Mouse (Mus musculus): Measurements from ENCODE around the gene Cops7b. TPM values are rescaled to one million over a fixed set of nuclear protein-coding genes. Genes with fewer than 3 reads are reported as not detected.
A peak's percentile ranks its signal among the peaks of the same experiment; 100 is the strongest.

Gene Cops7b
- polyA plus RNA-seq, 1 experiment = 18.4 TPM

DNA sequence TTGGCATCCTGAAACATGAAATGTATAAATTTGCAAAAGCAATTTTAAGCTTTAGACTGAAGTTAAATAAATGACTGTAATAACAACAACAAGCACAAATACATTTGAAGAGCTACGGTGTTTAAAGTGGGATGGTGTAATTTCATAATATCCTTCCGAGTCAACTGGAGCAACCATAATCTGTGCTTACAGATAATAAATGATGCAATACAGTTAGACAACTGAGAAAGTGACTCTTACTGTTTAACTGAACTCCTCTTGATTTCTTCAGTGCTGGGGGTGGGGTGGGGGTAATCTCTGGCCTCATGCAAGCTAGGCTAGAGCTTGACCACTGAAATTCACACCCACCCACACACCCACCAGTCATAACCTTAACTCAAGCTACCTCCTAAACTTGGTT, 11.3 kb upstream of the Cops7b start:
- Histone ChIP-seq H3K4me3 (ENCODE audit: low read depth, low read length) (no peak overlapping the region), H3K36me3 (ENCODE audit: control insufficient read depth, insufficient read depth, low read length) (no peaks in the 10 kb centered on the region), H3K4me1 (ENCODE audit: control insufficient read depth, insufficient read depth, insufficient read length, low read length) (no peaks in the 10 kb centered on the region), H3K27ac (ENCODE audit: insufficient read depth, low read depth, low read length) (no peak overlapping the region), H3K27me3 (ENCODE audit: control insufficient read depth, insufficient read depth, low read length) (no peaks in the 10 kb centered on the region)
- TF ChIP-seq CTCF (IDR thresholded peaks at IDR 0.05; ENCODE audit: extremely low read depth, insufficient read length, insufficient replicate concordance, low read depth, low read length) = no peak
- no peak for TF ChIP-seq POLR2A (IDR thresholded peaks at IDR 0.05; ENCODE audit: low read depth, low read length)
- 47% methylated on average over 2 of the region's 2 CpGs for WGBS

DNA sequence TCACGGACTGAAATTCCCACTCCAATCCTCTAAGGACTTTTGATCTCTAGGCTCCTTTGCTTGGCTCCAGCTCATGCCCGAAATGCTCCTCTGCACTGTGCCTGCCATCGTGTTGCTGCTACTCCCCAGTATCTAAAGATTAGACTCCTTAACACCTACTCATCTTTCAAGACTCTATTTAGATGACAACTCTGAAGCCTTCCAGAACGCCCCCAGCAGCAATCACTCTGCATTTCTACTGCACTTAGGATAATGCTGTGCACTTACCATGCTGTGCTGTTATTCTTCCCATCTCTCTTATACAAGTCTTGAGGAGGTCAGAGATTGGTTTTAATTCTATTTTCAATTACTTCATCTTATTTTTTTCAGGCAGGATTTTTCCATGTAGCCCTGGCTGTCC, 10.8 kb upstream of the Cops7b start:
- TF ChIP-seq POLR2A (IDR thresholded peaks at IDR 0.05; ENCODE audit: low read depth, low read length) (no peak), CTCF (IDR thresholded peaks at IDR 0.05; ENCODE audit: extremely low read depth, insufficient read length, insufficient replicate concordance, low read depth, low read length) (no peak)
- H3K27me3 ChIP-seq (ENCODE audit: control insufficient read depth, insufficient read depth, low read length) = no peaks in the 10 kb centered on the region
- H3K4me1 ChIP-seq (ENCODE audit: control insufficient read depth, insufficient read depth, insufficient read length, low read length) = no peaks in the 10 kb centered on the region
- no peak overlapping the region for H3K4me3 ChIP-seq (ENCODE audit: low read depth, low read length)
- H3K36me3 ChIP-seq (ENCODE audit: control insufficient read depth, insufficient read depth, low read length) = no peaks in the 10 kb centered on the region
- H3K27ac ChIP-seq (ENCODE audit: insufficient read depth, low read depth, low read length) = no peak overlapping the region
- 36% methylated on average over 4 of the region's 4 CpGs for WGBS

DNA sequence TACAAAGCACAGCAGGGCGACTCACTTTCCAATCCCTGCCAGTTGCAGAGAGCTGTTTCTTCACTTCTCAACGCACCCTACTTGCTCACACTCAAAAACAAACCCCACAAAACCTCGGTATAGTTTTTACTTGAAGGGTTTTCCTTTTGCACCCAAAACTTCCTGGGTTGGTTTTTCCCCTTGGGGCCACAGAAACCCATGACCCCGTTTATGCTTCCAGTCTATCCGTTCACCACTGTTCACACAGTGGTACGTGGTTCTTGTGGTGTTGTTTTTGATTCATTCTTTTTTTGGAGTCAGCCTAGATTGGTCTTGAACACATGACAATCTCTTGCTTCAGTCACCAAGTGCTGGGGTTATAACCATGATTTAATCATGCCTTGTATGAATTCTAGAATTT, 2.3 kb upstream of the Cops7b start:
- no peak overlapping the region for H3K4me3 ChIP-seq (ENCODE audit: low read depth, low read length)
- no peaks in the 10 kb centered on the region for H3K36me3 ChIP-seq (ENCODE audit: control insufficient read depth, insufficient read depth, low read length)
- TF ChIP-seq CTCF (IDR thresholded peaks at IDR 0.05; ENCODE audit: extremely low read depth, insufficient read length, insufficient replicate concordance, low read depth, low read length) (no peak), POLR2A (IDR thresholded peaks at IDR 0.05; ENCODE audit: low read depth, low read length) (no peak)
- H3K4me1 ChIP-seq (ENCODE audit: control insufficient read depth, insufficient read depth, insufficient read length, low read length) = 0 out of 2 replicates have a peak, but pooled peaks cover 2% of the 10 kb centered on the region
- no peak overlapping the region for H3K27ac ChIP-seq (ENCODE audit: insufficient read depth, low read depth, low read length)
- WGBS = 72% methylated on average over 6 of the region's 6 CpGs
- no peaks in the 10 kb centered on the region for H3K27me3 ChIP-seq (ENCODE audit: control insufficient read depth, insufficient read depth, low read length)

DNA sequence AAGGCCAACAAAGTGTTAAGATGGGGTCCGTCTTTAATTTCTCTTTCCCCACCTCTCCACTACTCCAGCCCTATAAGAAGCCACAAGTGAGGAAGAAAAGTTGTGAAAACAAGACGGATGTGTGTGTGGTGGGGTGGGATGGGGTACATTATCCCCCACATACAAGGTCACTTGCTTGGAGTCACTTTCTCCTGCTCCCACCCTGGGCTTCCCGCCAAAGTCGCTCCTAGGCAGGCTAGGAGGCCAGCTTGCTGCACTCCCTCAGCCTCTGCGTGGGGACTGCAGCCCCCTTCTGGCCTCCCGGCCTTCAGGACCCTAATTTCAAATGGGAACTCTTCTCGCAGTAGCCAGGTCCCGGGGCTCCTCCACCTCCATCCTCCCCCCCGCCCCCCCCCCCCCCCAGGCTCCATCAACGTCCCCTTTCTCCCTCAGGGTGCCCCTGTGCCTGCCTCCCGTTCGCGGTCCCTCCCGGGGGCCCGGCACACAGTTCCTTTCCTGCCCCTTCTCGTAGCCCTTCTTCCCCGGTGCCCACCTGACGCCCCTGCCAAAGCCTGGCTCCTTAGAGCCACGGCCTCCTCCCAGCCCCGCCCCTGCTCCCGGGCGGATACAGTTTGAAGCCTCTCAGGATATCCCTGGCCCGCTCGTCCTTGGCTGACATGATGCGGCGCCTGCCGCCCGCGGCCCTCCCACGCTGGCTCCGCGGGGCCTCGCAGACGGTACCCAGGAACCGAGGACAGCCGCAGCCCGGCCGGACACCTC, 833 bp upstream of the Cops7b start:
- Histone ChIP-seq H3K36me3 (ENCODE audit: control insufficient read depth, insufficient read depth, low read length) (no peaks in the 10 kb centered on the region), H3K4me3 (ENCODE audit: low read depth, low read length) (peak overlapping the region; percentile 76), H3K27me3 (ENCODE audit: control insufficient read depth, insufficient read depth, low read length) (no peaks in the 10 kb centered on the region), H3K4me1 (ENCODE audit: control insufficient read depth, insufficient read depth, insufficient read length, low read length) (peaks cover 6% of the 10 kb centered on the region), H3K27ac (ENCODE audit: insufficient read depth, low read depth, low read length) (no peak overlapping the region)
- TF ChIP-seq CTCF (IDR thresholded peaks at IDR 0.05; ENCODE audit: extremely low read depth, insufficient read length, insufficient replicate concordance, low read depth, low read length) (no peak), POLR2A (IDR thresholded peaks at IDR 0.05; ENCODE audit: low read depth, low read length) (no peak)
- 3% methylated on average over 35 of the region's 38 CpGs for WGBS

DNA sequence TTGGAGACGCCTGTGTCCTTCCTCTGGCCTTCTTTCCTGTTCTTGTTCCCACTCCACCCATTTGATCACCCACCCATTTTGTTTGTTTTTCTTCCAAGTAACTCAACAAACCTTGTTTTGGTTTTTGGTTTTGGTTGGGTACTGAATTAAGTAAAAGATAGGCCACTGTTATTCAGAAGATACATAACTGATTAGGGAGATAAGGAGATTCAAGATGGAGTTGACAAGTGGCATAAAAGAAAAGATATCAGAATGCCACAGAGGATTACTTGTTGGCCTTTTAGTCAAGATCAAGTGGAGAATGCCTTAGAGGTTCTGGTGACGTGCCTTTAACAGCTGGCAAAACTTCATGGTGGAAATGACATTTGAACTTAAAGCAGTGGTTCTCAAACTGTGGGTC, 1.0 kb downstream of the Cops7b start:
- no peak for TF ChIP-seq CTCF (IDR thresholded peaks at IDR 0.05; ENCODE audit: extremely low read depth, insufficient read length, insufficient replicate concordance, low read depth, low read length)
- H3K4me3 ChIP-seq (ENCODE audit: low read depth, low read length) = no peak overlapping the region
- H3K36me3 ChIP-seq (ENCODE audit: control insufficient read depth, insufficient read depth, low read length) = no peaks in the 10 kb centered on the region
- no peak overlapping the region for H3K27ac ChIP-seq (ENCODE audit: insufficient read depth, low read depth, low read length)
- H3K4me1 ChIP-seq (ENCODE audit: control insufficient read depth, insufficient read depth, insufficient read length, low read length) = peaks cover 6% of the 10 kb centered on the region
- H3K27me3 ChIP-seq (ENCODE audit: control insufficient read depth, insufficient read depth, low read length) = no peaks in the 10 kb centered on the region
- WGBS = 72% methylated on average over 2 of the region's 2 CpGs

DNA sequence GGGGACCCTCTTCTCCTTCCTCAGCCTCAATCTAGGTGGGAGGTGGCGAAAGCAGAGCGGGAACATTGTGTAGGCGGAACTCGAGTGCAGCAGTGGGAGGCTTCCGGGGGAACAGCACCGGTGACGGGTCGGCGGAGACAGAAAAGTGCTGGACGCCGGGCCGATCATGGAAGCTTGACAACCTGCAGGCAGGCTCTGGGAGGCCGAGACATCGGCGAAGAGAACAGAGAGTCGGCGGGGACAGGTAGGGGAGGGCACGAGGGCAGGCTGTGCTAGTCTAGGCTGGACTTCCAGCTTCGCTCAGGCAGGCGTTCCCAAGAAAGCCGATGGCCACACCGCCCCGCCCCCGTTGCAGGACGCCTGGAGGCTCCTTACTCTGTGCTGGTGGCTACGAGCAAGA, 4.3 kb downstream of the Cops7b start:
- Histone ChIP-seq H3K27me3 (ENCODE audit: control insufficient read depth, insufficient read depth, low read length) (no peaks in the 10 kb centered on the region), H3K4me1 (ENCODE audit: control insufficient read depth, insufficient read depth, insufficient read length, low read length) (peaks cover 3% of the 10 kb centered on the region), H3K36me3 (ENCODE audit: control insufficient read depth, insufficient read depth, low read length) (peaks cover 5% of the 10 kb centered on the region; the same call in 1 of the 2 replicates), H3K4me3 (ENCODE audit: low read depth, low read length) (peak overlapping the region; percentile 85), H3K27ac (ENCODE audit: insufficient read depth, low read depth, low read length) (no peak overlapping the region)
- TF ChIP-seq POLR2A (IDR thresholded peaks at IDR 0.05; ENCODE audit: low read depth, low read length) (peak; percentile 32; the same call in 1 of the 2 replicates), CTCF (IDR thresholded peaks at IDR 0.05; ENCODE audit: extremely low read depth, insufficient read length, insufficient replicate concordance, low read depth, low read length) (no peak)
- WGBS = under 1% methylated on average over 26 of the region's 26 CpGs

DNA sequence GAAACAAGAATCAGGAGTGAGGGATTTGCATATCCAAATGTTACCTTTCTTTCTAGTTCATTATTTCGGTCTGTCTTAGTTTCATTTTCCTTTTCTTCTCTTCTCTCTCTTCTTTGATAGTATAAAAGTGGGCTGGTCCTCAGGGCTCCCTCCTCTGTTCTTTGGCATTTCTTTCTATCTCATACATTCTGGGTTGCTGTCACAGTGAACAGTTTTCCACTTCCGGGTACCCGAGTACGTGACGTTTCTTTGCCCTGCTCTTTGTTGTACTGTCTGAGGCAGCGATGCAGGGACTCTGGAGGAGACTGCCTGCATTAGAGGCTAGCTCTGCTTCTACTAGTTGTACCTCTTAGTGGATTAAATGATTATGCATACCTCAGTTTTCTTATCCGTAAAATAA, 11.8 kb downstream of the Cops7b start:
- Histone ChIP-seq H3K27ac (ENCODE audit: insufficient read depth, low read depth, low read length) (no peak overlapping the region), H3K36me3 (ENCODE audit: control insufficient read depth, insufficient read depth, low read length) (peaks cover 42% of the 10 kb centered on the region)

More for the DNA sequence above, 11.8 kb downstream of the Cops7b start:
- Histone ChIP-seq H3K27me3 (ENCODE audit: control insufficient read depth, insufficient read depth, low read length) (no peaks in the 10 kb centered on the region), H3K4me3 (ENCODE audit: low read depth, low read length) (no peak overlapping the region), H3K4me1 (ENCODE audit: control insufficient read depth, insufficient read depth, insufficient read length, low read length) (no peaks in the 10 kb centered on the region)
- TF ChIP-seq POLR2A (IDR thresholded peaks at IDR 0.05; ENCODE audit: low read depth, low read length) (no peak), CTCF (IDR thresholded peaks at IDR 0.05; ENCODE audit: extremely low read depth, insufficient read length, insufficient replicate concordance, low read depth, low read length) (no peak)
- 86% methylated on average over 7 of the region's 7 CpGs for WGBS
